ENCODE assay signal across 16 mouse cellular contexts in the genomic region with DNA sequence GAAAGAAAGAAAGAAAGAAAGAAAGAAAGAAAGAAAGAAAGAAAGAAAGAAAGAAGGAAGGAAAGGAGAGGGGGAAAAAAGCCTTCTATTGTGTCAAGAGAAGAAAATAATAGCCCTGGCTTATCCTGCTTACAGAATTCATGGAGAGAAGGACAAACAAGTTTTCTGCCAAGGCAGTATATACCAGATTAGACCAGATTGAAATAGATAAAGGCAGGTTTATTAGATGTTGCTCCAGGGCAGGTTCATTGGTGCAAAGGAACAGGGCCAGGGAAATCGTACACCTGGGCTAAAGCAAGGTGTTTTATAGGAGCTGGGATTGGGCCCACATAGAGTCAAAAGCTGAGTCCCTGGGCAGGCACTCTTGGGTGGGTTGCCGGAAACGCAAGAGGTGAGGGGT.
"Had no signal": no experiment of that assay in that cellular context is flagged by ENCODE, and none has a peak within 500 bp of the region (broad histone marks: within the 10 kb centered on the region; RNA-seq: fewer than 3 reads in every experiment).

No protein-coding gene starts in this region.

- H3K36me3 ChIP-seq: neural tube, embryonic 13.5 days; neural tube, embryonic 15.5 days; stomach, embryonic 15.5 days had no signal

- H3K4me1 ChIP-seq: stomach, embryonic 15.5 days had no signal

- H3K9me3 ChIP-seq: neural tube, embryonic 13.5 days; neural tube, embryonic 15.5 days; stomach, embryonic 15.5 days had no signal

- H3K27me3 ChIP-seq: neural tube, embryonic 15.5 days; stomach, embryonic 15.5 days had no signal

- DNase-seq: retina, postnatal 1 day; right cerebral cortex, adult 18-20 months; right cerebral cortex, postnatal 14 days; right cerebral cortex, postnatal 25 days; right cerebral cortex, postnatal 4 days; spleen, adult 18-20 months; thymus, adult 18-20 months; thymus, adult 2 months; thymus, postnatal 14 days; thymus, postnatal 25 days; thymus, postnatal 36 days; thymus, postnatal 4 days had no signal

- H3K27ac ChIP-seq: stomach, embryonic 15.5 days; stomach, postnatal 0 days had no signal

- H3K4me3 ChIP-seq: neural tube, embryonic 13.5 days; neural tube, embryonic 15.5 days; stomach, embryonic 15.5 days had no signal
